Mouse (Mus musculus): ENCODE data around the gene Trak1.
"Not testable (repeated sequence)": the region's sequence is repeated elsewhere in the genome, so short reads cannot be mapped to it uniquely, and the experiment has no call there.

Gene Trak1

DNA sequence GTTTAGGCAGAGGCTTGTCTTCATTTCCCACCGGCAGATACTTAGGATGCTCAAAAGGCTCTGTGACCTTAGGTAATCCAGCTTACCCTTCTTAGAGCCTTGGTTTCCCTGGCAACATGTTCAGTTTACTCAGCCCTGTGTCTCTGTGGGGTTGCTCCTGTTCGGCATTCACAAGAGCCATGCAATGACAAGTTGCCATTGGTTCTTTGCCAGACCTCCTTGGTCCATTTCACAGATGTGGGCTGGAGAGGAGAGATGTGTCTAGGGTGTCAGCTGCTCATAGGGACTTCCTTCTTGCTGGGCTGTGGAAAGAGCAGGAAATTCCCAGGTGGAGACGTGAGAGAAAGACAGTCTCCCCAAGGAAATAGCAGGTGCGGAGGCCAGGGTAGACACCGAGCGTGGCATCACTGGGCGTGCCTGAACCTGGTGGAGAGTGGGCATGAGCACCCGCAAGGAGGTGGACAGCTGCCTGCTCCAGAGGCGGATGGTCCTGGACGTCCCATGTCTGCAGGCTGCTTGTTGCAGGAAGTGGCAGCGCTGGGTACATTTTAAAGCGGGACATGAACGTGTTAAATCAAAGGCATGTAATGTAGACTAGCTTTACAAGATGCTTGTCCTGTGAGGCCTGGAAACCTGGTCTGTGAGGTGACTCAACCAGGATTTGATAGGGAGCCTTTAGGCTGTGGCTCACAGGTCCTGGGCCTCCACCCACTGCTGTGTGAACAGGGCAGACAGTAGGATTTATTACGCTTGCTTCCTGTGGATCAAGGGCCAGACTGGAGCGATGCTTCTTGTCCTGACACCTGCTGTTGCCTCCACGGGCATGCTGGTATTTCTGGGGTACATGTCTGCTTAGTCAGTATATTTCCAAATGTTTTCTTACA is 127.2 kb downstream of the Trak1 start:
- no peak for DNase-seq (ENCODE audit: low read depth in 1 of 2, low spot score in 2 of 2)

- no peak for DNase-seq (ENCODE audit: low read depth in 1 of 2, low spot score in 2 of 2)
These were observed 129.1 kb downstream of the Trak1 start for GRCm38 (mm10) chr9:121426451-121426850.

DNA sequence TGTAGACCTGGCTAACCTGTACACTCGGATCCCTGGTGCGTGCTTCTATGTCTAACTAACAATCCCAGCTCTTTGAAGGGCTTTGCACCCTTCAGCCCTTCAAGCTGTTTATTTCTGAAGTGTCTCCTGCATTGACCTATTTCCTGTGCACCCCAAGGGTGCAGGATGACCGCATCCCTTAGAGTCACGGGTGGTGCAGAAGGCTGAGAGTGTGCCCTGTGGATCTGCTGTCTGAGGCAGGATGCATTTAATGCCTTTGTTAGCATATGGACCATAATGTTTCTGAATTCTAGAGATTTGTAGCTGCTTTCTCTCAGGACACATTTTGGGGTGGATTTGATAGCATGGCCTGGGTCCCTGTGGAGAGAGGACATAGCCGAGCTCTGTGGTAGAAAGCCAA is 129.6 kb downstream of the Trak1 start:
- DNase-seq (ENCODE audit: low read depth in 1 of 2, low spot score in 2 of 2): no peak

- no peak for DNase-seq (ENCODE audit: low read depth in 1 of 2, low spot score in 2 of 2)
These were observed 132.3 kb downstream of the Trak1 start for GRCm38 (mm10) chr9:121429592-121429991.

DNA sequence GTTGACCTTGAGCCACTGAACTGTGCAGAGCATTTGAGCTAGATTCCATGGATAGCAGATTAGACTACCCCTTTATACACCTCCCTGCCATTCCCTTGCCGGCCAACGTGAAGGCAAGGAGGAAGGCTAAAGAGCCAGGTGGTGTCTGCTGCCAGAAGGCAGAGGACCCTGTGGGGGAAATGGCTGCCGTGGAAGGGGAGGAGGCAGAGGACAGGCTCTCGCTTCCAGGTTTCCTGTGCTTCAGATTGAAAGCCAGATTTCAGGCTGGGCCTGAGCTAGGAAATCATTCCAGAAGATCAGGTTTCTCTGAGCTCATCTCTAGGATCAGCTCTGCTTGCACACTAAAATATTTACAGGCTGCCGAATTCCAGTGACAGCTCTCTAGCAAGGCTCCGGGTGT is 133.1 kb downstream of the Trak1 start:
- no peak for DNase-seq (ENCODE audit: low read depth in 1 of 2, low spot score in 2 of 2)

DNA sequence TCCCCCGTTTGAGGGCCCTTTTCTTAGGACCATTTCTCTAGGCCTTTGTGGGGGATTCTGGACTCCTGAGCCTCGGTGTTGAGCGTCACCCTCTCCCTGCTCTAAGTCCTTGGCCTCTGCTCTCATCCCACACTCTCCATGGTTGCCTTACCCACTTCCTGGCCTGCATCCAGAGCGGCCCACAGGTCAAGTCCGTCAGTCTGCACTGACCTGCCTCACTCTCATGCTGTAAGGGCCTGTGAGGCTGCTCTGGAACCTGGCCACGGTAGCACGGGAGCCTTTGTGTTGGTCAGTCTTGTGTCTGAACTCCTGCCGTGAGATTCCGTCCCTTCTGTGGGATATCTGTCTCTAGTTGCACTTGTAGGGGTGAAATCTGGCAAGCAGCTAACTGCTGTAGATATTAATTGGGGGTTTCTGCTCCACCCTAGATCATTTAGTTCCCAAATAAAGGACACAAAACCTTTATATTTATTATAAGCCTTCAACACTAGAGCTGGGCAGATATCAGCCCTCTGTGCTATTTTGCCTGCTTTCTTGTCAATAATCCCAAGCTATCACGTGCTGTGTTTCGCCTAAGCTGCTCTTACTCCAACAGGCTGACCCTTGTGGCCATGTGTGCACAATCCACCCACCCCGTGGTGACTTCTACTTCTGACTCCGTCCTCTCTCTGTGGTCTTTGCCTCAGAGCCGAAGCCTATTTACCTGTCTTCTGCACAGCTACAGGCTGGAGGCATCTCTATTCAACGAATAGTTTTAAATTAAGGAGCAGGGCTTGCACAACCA is 136.6 kb downstream of the Trak1 start:
- DNase-seq (ENCODE audit: low read depth in 1 of 2, low spot score in 2 of 2): no peak

GRCm38 (mm10) chr9:121435332-121435956 is 138.1 kb downstream of the Trak1 start:
- no peak for DNase-seq (ENCODE audit: low read depth in 1 of 2, low spot score in 2 of 2)

DNA sequence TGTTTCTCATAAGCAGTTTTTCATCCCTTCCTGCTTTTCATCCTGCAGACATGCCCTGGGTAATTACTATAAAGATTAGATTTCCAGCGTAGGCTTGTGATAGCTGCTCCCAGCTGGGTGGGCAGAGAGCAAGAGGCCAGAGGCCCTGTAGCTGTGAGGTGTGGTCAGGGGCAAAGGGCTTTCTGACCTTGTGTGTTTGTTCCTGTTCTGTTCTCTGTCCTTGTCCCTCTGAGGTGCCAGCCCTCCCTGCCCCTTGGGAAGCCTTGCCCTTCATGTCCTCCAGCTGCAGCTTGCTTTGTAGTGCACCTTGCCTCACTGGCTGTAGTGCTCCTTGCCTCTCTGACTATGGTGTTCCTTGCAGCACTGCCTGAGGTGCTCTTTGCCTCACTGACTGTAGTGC is 139.2 kb downstream of the Trak1 start:
- no peak for DNase-seq (ENCODE audit: low read depth in 1 of 2, low spot score in 2 of 2)

- DNase-seq (ENCODE audit: low read depth in 1 of 2, low spot score in 2 of 2): no peak
These were observed 144.8 kb downstream of the Trak1 start for GRCm38 (mm10) chr9:121442145-121442544.

DNA sequence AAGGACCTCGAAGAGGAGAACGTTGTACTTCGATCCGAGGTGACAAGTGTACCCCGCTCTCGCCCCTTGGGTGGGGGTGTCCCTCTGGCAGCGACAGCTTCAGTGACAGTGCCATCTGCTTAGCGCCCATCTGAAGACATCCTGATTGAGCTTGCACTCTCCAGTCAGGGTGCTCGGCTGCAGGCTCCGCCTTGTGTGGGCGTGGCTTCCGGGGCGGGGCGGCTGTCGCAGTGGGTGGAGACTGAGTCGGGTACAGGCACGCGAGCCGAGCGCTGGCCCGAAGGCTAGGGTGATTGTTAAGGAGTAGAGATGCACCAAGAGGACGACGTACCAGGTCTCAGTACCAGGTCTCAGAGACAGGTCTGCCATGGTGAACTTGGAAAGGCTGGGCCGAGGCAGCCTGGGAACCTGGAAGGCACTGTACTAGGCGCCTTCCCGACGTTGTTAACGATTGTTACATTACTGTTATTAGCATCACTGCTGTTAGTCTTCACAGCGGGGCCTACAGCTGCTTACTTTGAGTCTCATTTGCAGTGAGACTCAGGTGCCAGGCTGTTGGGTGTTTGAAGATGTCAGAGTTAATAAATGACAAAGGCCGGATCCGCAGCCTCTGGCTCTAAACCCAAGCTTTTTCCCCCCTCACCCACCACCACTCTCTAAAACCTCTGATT is 146.5 kb downstream of the Trak1 start:
- no peak for DNase-seq (ENCODE audit: low read depth in 1 of 2, low spot score in 2 of 2)

DNA sequence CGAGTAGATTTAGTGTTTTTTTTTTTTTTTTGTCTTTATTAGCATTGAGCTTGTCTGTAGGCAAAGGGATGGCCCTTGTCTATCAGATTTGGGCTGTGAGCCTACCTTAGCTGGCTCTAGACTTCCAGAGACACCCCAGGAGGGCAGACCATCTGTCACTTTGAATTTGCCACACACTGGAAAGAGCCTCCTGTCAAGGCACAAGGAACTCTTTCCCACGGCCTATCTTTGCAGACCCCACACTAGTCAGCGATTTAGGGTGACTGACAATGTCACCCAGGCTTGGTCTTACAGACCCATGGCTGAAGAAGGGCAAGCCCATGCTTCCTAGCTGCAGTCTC is 147.0 kb downstream of the Trak1 start:
- no peak for DNase-seq (ENCODE audit: low read depth in 1 of 2, low spot score in 2 of 2)

GRCm38 (mm10) chr9:121445364-121445763 is 148.1 kb downstream of the Trak1 start:
- DNase-seq (ENCODE audit: low read depth in 1 of 2, low spot score in 2 of 2): no peak

DNA sequence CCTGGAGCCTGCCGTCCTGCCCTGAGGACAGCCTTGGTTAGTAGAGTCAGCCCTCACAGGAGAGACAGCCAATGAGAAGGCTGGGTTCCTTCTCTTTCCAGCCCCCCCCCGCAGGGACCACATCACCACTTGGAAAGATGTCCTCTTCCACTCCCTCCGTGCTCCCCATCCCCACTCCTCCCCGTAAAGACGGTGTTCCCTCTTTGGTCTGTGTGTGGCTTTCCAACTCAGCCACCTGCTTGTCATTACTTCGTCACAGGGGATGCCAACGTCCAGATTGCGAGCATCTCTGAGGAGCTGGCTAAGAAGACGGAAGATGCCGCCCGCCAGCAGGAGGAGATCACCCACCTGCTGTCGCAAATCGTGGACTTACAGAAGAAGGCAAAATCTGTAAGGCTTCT is 149.1 kb downstream of the Trak1 start:
- DNase-seq (ENCODE audit: low read depth in 1 of 2, low spot score in 2 of 2): no peak

- DNase-seq (ENCODE audit: low read depth in 1 of 2, low spot score in 2 of 2): not testable (repeated sequence)
These were observed 155.1 kb downstream of the Trak1 start for GRCm38 (mm10) chr9:121452342-121452942.

GRCm38 (mm10) chr9:121454891-121455290 is 157.6 kb downstream of the Trak1 start:
- no peak for DNase-seq (ENCODE audit: low read depth in 1 of 2, low spot score in 2 of 2)

- DNase-seq (ENCODE audit: low read depth in 1 of 2, low spot score in 2 of 2): no peak
These were observed 159.6 kb downstream of the Trak1 start for GRCm38 (mm10) chr9:121456739-121457515.

DNA sequence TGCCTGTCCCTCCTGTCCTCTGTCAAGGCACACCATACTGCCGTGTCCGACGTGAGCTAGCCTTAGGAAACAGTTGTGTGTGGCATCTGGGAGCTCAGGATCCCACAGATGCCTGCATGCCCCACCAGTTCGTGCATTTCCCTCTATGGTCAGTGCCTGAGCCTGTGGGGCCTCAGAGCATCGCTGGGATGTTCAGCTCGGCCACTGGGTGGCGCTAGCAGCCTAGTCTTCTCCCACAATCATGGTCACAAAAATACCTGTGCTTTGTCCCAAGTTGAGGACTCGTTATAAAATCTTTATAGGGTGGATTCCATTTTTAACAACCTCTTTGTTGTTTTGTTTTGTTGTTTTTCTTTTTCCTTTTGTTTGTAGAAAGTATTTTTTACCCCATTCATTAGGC is 161.2 kb downstream of the Trak1 start:
- no peak for DNase-seq (ENCODE audit: low read depth in 1 of 2, low spot score in 2 of 2)

GRCm38 (mm10) chr9:121459950-121460349 is 162.6 kb downstream of the Trak1 start:
- DNase-seq (ENCODE audit: low read depth in 1 of 2, low spot score in 2 of 2): no peak

DNA sequence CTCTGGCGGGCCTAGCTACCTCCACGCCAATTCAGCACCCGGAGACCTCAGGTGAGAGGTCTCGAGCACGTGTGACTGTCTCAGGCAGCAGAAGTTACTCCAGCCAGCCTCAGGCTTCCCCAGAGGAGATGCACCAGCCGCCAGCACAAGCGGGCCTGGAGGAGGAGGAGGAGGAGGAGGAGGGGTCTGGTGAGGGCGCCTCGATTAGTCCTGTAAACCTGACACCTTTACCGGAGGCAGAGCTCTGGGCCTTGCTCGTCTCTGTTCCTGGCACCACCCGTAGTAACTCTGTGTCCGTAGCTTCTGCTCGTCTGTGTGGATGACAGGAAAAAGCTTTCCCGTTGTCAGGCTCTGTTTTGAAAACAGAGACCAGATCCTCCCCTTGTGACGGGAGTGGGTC is 163.2 kb downstream of the Trak1 start:
- DNase-seq (ENCODE audit: low read depth in 1 of 2, low spot score in 2 of 2): no peak

DNA sequence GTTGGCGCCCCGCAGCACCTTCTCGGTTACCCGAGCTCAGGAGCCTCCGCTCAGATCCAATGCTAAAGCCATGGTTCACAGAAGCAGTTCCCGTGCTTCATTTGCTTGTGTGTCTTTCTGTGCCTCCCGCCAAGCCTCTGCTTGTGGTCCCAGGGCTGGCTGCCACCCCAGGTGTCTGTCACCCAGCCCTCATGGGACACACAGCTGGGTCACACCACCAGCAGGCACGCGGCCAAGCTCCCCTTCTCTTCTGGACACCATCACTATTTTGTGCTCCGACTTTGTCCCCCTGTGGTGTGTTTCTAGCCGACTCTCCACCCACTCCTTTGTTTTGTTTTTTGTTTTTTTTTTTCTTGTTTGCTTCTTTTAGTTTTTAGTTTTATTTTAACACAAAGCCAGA is 170.2 kb downstream of the Trak1 start:
- no peak for DNase-seq (ENCODE audit: low read depth in 1 of 2, low spot score in 2 of 2)
